Mouse (Mus musculus): ENCODE measurements around the gene Cfap161.

Gene Cfap161

DNA sequence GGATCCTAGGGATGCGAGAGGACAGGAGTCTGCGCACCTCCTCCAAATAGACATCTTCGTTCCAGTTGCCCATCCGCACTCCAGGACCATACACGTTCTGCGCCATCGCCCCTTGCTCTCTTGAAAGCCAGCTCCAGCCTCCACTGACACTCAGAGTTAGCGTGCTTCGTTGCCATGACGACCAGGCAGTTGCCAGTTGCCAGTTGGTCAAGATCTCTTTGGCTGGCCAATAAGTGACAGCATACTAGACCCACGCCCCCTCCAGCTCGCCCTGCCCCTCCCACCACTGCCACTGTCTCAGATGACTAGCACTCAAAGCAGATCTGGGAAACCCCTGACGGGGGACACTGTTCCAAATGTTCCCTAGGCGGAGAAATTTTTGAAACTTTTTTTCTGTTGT is at the start of gene Cfap161:
Gene Cfap161 (minus strand): TSS at position 176 of the 400 bp plus-strand sequence.
- no peak for DNase-seq (ENCODE audit: low read depth)

DNA sequence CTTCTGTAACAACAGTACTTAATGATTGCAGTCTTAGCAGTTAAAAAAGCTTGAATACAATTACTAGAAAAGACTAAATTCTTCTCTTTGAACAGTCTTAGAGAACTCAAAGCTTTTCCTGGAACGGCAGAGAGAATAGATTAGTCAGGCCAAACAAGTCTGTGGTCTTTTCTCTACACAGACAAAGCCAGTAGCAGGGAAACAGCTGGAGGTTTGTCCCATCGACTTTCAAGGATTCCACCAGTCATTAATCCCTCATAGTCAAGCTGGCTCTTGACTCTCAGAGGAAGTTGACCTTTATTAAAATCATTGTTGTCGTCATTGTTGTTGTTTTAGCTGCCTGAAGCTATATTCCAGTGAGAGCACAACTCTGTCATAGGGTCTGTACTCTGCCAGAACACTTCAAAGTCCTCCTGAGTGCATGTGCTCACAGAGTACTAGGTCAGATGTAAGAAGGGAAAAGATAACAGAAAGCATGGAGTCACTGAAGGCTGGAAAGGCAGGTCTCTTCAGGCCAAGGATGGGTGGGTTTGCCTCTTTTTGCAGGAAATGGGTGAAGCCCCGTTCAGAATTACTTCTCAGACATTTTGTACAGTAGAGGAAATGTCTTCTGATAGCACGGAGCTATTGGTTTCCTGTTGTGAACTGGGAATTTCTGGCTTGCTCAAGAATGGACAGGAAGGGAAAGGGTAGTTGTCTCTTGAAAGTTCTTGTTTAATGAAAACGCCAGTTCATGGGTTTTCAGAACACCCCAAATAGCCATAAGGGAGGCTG is 48.0 kb upstream of the Cfap161 start:
- DNase-seq (ENCODE audit: low read depth), result no peak

DNA sequence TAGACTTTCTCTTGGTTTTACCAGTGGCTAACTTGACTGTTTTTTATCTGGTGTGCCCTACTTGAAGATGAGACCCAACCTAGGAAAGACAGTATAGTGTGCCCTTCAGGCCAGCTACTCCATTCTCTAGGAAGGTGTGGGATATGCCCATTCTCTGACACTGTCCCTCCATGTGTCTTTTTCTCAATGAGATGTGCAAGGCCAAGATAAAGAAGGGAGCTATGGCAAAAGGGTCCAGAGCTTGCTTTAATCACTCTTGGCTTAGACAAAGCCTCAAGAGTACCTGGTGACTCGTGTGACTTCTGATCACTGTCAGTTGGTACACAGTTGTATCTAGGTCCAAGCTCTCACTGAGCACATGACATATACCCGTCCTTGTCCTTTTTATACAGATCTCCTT is 45.4 kb upstream of the Cfap161 start:
- DNase-seq (ENCODE audit: low read depth), result no peak

DNA sequence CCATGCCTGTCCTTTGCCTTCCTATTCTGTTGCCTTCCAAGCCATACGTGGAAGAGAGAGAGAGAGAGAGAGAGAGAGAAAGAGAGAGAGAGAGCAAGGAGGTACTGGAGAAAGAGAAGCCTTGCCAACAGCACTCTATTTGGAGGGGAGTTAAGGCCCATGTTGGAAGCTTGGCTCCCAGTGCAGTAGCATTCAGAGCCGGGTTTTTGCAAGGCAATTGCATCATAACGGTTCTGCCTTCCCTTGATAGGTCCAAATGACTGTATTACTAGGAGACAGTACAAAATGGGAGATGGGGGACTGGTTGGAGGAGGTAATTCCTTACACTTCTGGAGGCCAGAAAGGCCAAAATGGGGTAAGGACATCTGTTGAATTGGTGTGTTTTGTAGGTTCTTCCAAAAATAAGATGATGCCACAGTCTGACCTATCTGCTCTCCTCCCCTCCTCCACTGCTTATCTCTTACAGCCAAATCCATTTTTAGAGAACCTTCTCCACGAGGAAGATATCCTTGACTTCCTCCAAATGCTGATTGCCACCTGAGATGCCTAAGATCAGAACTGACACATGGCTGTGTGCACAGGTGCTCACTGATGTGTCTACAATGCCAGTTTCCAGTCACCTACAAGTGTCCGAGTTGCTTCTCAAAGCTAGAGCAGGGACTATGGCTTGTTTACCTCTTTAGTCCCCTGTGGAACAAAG is 44.0 kb upstream of the Cfap161 start:
- no peak for DNase-seq (ENCODE audit: low read depth)

DNA sequence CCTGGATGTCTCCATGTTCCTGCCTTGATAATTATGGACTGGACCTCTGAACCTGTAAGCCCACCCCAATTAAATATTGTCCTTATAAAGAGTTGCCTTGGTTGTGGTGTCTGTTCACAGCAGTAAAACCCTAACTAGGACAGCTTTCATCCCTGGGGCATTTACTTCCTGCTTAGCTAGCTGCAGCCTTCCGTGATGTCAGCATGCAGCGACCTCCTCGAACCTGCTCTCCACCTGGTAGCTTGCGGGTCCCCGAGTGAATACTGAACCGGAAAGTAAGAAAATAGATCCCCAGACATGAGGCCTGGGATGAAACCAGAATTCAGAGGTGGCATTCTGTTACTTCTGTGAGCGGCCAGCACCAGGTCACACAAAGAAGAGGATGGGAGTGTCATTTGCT is 34.7 kb upstream of the Cfap161 start:
- no peak for DNase-seq (ENCODE audit: low read depth)

DNA sequence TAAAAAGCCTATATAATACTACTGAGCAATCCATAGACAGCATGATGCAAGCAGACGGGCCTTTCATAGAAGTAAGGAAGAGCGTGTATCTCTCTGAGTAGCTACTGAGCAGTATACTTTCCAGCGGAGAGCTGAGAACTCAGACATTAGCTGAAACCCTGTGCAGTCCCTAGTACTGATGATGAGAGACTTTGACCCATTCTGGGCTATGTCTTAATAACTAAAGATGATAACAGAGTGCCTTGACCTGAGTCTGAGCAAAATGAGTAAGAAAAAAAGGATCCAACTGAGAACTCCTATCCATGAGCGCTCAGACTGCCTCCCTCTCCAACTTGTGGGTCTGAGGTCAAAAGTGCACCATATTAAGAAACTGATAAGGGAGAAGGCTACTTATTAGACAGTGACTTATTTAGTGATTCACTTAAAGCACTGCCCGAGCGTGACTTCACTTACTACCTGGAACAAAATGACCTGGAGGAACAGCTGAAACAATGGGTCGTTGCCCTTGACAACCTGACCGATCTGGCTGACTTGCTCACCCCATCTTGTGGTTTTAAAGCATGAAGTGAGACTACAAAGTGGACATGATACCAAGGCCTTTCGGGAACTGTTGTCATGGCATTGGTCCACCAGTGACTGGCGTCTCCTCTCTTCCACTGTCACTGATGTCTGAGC is 32.9 kb upstream of the Cfap161 start:
- no peak for DNase-seq (ENCODE audit: low read depth)

DNA sequence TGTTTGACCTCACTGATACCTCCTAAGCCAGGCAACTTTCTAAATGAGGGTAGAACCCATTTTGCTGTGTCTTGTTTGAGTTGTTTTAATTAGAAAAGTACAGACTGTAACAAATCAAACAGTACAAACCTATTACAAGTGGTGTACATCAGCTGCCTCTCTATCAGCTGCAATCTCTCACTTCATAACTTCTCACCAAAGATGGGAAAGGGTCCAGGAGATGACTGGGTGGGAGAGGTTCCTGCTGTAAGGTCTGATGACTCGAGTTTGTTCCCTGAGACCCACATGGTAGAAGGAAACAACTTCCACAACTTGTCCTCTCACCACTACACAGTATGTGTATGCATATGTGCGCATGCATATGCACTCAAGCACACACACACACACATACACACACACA is 32.1 kb upstream of the Cfap161 start:
- no peak for DNase-seq (ENCODE audit: low read depth)

DNA sequence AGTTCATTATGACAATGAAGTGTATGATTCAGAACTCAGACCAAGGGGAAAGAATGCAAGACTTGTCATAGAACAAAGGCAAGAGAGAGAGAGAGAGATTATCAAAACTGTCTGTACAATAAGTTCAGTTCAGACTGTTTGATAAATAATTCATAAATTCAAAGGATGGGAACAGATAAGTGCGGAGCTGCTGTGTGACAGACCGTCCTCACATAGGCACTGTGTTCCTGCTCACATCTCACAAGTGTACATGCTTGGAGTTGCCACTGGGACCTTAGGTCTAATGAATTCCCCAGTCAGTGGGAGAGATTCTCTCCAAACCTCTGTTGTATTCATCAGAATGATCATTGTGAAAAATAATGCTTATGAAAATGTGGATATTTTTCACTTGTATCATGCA is 27.3 kb upstream of the Cfap161 start:
- no peak for DNase-seq (ENCODE audit: low read depth)

DNA sequence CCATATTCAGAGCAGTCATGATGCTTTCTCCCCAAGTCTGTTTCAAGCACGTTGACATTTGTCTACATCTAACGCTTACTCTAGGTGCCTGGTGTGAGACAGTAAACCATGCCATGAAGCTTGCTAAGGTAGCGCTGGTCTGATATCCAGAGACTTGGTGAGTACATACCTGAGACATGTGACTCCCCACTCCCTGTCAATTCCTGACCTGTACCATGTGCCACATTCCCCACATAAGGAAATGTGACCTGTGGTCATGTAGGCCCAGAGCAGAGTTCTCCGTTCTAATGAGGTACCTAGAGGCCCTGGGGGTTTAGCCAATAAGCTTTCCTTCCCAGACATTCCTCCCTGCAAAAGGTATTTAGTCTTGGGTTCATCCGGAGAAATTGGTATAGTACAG is 22.2 kb upstream of the Cfap161 start:
- no peak for DNase-seq (ENCODE audit: low read depth)

DNA sequence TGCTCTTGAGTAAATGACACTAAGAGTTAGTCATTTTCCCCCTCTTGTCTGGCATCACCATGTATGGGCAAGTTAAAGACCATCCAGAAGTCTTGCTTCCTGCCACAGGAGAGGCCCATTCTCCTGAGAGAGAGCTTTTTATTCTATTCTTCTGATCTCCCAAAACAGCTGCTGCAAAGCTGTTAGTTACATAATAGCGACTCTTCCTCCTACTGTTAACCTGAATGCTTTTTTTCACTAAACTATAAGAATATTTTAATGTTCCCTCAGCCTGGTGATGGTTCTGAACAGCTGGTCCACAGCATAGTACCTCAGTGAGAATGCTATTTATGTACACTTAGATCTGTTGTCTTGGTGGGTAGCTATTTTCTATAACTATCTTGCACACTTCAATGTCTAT is 21.0 kb upstream of the Cfap161 start:
- no peak for DNase-seq (ENCODE audit: low read depth)

DNA sequence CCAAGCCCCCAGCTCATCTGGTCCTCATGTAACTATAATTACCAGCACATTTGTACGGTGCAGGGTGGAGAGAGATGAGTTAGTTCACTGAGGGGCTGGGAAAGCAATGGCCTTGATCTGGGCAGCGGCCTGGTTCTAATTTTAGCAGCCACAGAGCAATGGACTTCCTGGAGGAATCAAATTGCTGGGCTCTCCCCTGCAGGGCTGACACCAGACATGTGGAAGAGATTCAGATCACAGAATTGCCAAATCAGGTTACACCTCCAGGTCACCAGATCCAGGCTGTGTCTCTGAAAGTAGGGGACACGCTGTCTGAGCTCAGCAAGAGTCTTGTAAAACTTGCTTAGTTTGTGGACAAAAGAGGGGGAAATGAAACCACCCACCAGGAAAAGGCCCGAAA is 19.3 kb upstream of the Cfap161 start:
- DNase-seq (ENCODE audit: low read depth), result peak; percentile 43

DNA sequence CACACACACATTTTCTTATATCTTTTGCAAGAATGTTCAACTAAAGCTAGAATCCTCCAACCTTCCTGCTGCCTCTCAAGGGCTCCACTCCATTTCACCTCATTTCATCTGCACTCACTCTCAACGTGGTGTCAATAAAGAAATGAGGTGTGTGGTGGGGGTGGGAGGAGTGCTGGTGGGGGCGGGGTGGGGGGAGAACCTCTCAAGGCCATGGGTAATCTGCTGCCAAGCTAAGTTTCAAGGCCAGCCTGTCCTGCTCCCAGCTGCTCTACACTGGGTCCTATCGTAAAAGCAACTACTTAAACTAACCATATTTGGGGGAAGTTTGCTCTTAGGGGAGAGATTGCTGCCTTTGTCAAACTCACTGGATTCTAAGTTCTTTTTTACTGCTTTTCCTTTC is 18.8 kb upstream of the Cfap161 start:
- DNase-seq (ENCODE audit: low read depth), result no peak

DNA sequence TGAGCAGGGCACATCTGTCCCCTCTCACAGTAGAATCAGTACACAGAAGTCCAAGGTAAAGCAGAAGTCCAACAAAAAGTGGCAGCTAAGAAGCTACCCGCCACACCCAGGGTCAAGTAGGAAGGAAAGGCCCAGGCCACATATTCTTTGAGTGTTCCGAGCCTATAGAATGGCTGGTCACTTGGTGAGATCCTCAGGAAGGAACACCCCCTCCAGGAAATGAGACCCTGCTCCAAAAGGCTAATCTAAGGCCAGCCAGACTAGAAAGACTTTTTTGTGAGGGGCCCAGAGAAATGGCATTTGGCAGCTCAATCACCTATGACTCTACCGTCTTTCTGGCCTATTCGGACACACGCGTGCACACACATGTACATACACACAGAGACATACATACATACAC is 18.3 kb upstream of the Cfap161 start:
- no peak for DNase-seq (ENCODE audit: low read depth)

DNA sequence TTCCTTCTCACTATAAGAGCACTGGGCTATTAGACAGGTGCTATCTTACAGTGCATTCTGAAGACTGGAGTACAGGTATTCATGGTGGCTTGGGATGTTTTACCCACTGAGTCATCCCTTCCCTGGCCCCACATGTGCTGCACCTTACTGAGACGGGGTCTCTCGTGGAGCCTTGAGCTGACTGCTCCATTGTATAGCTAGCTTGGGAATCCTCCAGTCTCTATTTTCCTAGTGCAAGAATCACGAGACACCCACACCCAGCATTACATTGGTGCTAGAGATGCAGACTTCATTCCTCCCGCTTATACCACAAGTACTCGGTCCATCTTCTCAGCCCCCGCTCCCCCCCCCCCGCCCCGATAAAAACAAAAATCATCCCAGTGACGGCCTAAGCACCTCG is 17.9 kb upstream of the Cfap161 start:
- no peak for DNase-seq (ENCODE audit: low read depth)

DNA sequence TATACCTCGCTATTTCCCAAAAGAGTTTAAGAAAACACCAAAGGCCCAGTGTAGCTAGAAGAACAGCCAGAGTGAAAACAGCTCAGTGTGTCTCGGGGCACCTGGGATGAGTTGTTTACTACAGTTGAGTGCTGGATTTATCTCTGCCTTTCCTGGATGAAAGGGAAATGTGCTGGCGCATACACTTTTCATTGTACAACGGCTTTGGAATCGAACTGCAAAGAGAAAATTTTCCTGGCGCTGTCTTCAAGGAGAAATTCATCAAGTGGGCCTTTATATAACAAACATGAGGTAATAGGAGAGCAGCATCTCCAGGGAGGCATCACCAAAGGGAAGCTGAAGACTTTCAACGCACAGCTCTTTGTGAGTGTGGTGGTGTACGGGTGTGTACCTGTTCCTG is 17.2 kb upstream of the Cfap161 start:
- DNase-seq (ENCODE audit: low read depth), result no peak

DNA sequence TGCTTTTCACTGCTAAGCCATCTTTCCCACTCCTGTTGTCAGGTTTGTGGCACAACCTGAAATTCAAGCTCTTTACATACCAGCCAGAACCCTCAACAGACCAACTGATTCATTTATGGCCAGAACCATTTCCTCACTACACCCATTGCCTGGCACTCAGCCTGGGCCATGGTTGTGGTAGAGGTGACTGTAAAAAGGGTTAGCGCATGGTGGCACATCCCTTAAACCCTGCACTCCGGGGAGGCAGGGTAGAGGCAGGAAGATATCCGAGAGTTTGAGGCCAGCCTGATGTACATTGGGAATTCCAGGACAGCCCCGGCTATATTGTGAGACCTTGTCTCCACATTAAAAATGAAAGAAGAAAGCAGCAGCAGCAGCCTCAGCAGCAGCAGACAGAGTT is 16.8 kb upstream of the Cfap161 start:
- no peak for DNase-seq (ENCODE audit: low read depth)

DNA sequence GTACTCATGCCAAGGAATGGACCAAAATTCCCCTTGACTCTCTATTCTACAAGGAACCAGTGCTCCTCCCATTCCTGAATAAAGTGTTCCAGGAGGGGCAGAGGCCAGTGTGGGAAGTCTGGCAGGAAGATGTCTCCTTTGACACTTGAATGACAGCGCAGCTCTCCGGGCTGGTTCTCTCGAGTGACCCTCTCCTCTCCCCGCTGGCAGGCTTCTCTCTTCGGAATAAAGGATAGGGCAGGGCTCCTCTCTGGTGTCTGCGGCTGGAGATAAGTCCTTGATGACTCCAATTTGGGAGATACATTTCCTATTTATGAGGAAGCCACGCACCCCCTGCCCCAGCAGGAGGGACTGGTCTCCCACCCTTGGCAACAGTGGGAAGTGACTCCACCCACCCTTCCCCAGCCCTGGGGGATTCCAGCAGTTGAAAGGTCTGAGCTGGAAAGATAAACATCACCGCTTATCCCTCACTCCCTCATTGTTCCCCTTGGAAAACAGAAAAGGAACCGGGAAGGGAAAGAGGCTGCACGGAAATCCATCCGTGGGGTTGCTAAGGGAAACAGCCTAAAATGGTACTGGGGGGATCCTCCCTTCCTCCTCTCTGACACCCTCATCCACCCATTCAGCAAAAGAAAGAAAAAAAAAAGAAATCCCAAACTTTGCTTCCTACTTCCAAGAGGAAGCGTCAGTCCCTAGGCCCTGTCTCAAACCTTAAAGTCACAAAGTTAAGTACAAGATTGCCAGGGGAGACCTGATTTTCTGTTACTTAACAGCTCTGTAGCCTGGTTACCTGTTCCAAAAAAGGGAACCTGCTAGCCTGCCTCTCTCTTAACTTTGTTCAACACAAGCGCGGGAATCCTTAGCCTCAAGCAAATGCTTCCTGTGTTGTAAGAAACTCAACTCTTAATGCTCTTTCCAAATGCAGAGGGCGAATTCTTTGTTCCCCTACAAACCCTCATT is 15.7 kb upstream of the Cfap161 start:
- DNase-seq (ENCODE audit: low read depth), result no peak

DNA sequence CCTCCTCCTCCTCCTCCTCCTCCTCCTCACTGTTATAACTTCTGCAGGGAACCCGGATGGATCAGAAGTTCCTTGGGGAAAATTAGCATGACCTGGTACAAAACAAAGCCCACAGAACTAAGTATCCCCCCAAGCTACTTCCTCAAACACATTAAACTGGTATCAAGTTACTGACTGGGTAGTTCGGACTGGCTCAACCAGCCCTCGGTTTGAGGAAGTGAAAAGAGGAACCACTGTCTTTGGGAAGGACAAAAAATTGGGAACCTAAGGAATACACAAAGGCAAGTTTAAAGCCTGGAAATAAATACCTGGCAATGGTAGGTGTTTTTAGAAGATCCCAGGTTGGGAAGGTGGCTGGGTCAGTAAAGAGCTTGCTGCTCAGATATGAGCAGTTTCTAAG is 15.0 kb upstream of the Cfap161 start:
- no peak for DNase-seq (ENCODE audit: low read depth)

DNA sequence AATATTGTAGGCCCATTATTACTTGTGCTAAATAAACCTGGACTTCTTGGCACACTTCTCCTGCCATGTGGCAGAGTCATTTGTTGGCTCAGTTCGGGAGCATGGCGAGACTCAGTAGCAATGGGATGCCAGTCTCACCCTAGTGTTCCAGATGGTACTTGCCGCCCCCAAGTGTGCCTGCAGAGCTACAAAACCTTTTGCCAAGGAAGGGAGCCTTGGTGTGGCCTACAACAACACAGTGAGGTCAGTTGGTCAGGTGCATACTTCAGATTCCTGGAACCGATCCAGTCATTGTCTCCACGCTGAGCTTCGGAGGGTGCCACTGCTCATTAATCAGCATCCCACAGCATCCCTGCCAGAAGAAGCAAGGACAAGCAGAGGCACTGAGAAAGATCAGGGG is 14.4 kb upstream of the Cfap161 start:
- DNase-seq (ENCODE audit: low read depth), result no peak

DNA sequence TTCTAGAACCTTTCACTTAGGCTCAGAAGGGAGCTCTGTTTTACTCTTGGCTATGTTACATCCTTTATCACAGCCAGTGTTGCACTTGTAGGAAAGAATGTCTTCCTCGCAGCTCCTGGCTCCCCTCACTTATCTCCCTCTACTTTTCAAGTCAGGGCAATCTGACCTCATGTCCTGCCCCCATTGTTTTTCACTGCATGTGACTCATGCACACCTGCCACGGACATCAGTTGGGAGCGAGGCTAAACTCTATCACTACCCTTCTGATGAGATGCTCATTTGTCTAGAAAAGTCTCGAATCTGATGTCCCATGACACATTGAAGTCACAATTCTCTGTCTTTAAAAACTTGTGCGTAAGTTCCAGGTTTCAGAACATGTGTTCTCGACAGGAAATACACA is 12.3 kb upstream of the Cfap161 start:
- no peak for DNase-seq (ENCODE audit: low read depth)

DNA sequence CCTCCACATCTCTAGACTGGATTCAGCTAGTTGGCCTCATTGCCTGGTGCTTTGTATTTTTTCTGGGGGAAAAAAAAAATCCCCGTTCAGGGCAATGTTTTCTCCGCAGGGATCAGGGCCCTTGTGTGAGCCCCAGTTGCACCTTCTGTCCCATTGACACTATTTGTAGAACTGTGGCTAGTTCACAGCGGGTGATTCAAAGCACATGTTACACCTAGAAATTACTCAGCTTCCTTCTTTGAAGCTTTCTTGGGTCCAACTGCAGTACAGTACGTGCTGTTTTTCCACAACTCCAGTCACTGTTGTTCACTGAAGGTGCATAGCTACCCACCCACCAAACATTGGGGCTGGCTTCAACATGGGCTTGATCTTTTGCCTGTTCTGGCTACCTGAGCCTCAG is 9.1 kb upstream of the Cfap161 start:
- DNase-seq (ENCODE audit: low read depth), result no peak

DNA sequence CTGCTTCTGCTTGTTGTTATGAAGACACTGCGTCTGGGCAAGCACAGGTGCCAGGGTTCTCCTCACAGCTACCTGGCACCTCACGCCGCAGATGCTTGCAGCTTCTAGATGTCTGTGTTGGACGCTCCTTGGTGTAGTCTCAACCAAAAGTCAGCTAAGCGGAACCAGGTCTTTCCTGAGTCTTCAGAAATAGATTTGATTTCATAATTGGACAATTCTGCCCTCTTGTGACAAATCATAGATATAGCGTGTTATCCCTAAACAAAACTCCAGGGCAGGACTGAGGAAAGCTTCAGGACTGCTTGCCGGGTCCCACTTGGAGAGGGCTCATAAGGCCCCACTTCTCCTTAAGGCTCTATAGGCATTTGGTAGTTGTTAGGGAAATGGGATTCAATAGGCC is 7.8 kb upstream of the Cfap161 start:
- peak; percentile 52 for DNase-seq (ENCODE audit: low read depth)
